Mouse (Mus musculus) lung, embryonic 14.5 days (tissue): ENCODE measurements around the gene Crtc1. TPM values are rescaled to one million over a fixed set of nuclear protein-coding genes. Genes with fewer than 3 reads are reported as not detected.

ENCODE experiments used
- ATAC-seq: fragments of 200-750 bp; cut with Nextera tagmentation; 2 replicates; pipeline ENCODE4 v1.8.0; 2017; ENCODE audit warnings: mild to moderate bottlenecking, moderate TSS enrichment, moderate library complexity; ENCODE audit not compliant: insufficient read depth
- DNase-seq: peaks from one replicate; pipeline ENCODE4 v3.0.0-alpha.2; 2015
- H3K27ac ChIP-seq: fragments of 300-500 bp; sonication (generic); 2 replicates; pipeline ENCODE4 v1.5.1; 2014; ENCODE audit warnings: low read depth, mild to moderate bottlenecking, moderate library complexity
- H3K27me3 ChIP-seq: fragments of 300-500 bp; sonication (generic); 2 replicates; pipeline ENCODE4 v1.6.1; 2014; ENCODE audit warnings: low read length, control low read depth; ENCODE audit not compliant: insufficient read depth
- H3K36me3 ChIP-seq: fragments of 300-500 bp; sonication (generic); 2 replicates; pipeline ENCODE4 v1.6.1; 2014; ENCODE audit warnings: control low read depth; ENCODE audit not compliant: insufficient read depth
- H3K4me1 ChIP-seq: fragments of 300-500 bp; sonication (generic); 2 replicates; pipeline ENCODE4 v1.6.1; 2014; ENCODE audit warnings: antibody characterized with exemption, control low read depth; ENCODE audit not compliant: insufficient read depth
- H3K4me2 ChIP-seq: fragments of 300-500 bp; sonication (generic); 2 replicates; pipeline ENCODE4 v1.6.1; 2014; ENCODE audit warnings: mild to moderate bottlenecking
- H3K4me3 ChIP-seq: fragments of 300-500 bp; sonication (generic); 2 replicates; pipeline ENCODE4 v1.5.1; 2014; ENCODE audit warnings: low read depth, low read length
- H3K9ac ChIP-seq: fragments of 300-500 bp; sonication (generic); 2 replicates; pipeline ENCODE4 v1.6.1; 2014
- H3K9me3 ChIP-seq: fragments of 300-500 bp; sonication (generic); 2 replicates; pipeline ENCODE4 v1.6.1; 2016; ENCODE audit warnings: low read depth, low read length, control low read depth
- CTCF ChIP-seq: IDR thresholded peaks from 2 replicates; pipeline ENCODE4 v1.5.1; 2016; ENCODE audit warnings: antibody characterized with exemption, low read depth
- WGBS: fragments of 180-500 bp; shearing (Covaris S2); extraction: QIAGEN DNeasy Blood & Tissue Kit; methylation state at CpG from one replicate; pipeline ENCODE4 v1.1.7; 2014; 5-methylcytosine and 5-hydroxymethylcytosine counted together
- polyA plus RNA-seq: library from polyadenylated mRNA; unstranded; fragments of >200 nt; fragmentation: Nextera tagmentation; extraction: Ambion mirVana; gene quantifications from 2 replicates; pipeline ENCODE4 v1.2.1, GENCODE M21; 2014

The Crtc1 gene
- polyA plus RNA-seq, 1 experiment from 2014 or later: 21.8 TPM

GRCm38 (mm10) chr8:70415540-70416451 lies 23.6 kb downstream of the Crtc1 start:
- WGBS: 70% methylated on average over 8 of the region's 8 CpGs
- Histone ChIP-seq H3K27ac (no peak overlapping the region), H3K4me2 (no peak overlapping the region), H3K36me3 (no peaks in the 10 kb centered on the region), H3K27me3 (no peaks in the 10 kb centered on the region), H3K4me1 (peaks cover 21% of the 10 kb centered on the region; the same call in 1 of the 2 replicates), H3K9ac (no peak overlapping the region), H3K4me3 (no peak overlapping the region), H3K9me3 (no peaks in the 10 kb centered on the region)
- peak; percentile 70 for TF ChIP-seq CTCF
- DNase-seq (peak; percentile 76), ATAC-seq (peak; percentile 39)

GRCm38 (mm10) chr8:70414310-70414946 lies 25.0 kb downstream of the Crtc1 start:
- Histone ChIP-seq H3K9ac (no peak overlapping the region), H3K36me3 (no peaks in the 10 kb centered on the region), H3K27me3 (no peaks in the 10 kb centered on the region), H3K27ac (0 out of 2 replicates have a peak overlapping the region, but pooled peaks have one; percentile 0), H3K4me3 (no peak overlapping the region), H3K4me1 (peaks cover 20% of the 10 kb centered on the region; the same call in 1 of the 2 replicates), H3K4me2 (no peak overlapping the region), H3K9me3 (no peaks in the 10 kb centered on the region)
- WGBS: 78% methylated on average over 6 of the region's 6 CpGs
- DNase-seq: no peak
- no peak for ATAC-seq
- TF ChIP-seq CTCF: no peak

- Histone ChIP-seq H3K4me2 (no peak overlapping the region), H3K4me3 (no peak overlapping the region), H3K4me1 (peaks cover 6% of the 10 kb centered on the region), H3K9ac (no peak overlapping the region), H3K9me3 (no peaks in the 10 kb centered on the region), H3K27ac (no peak overlapping the region), H3K36me3 (0 out of 2 replicates have a peak, but pooled peaks cover 2% of the 10 kb centered on the region), H3K27me3 (no peaks in the 10 kb centered on the region)
- TF ChIP-seq CTCF: no peak
- ATAC-seq (no peak), DNase-seq (no peak)
- 88% methylated on average over 5 of the region's 5 CpGs for WGBS
Measured at GRCm38 (mm10) chr8:70410281-70410680, 29.1 kb downstream of the Crtc1 start.

- no peak overlapping the region for H3K9ac ChIP-seq
- H3K4me1 ChIP-seq: peaks cover 6% of the 10 kb centered on the region
- no peaks in the 10 kb centered on the region for H3K9me3 ChIP-seq
- no peak for TF ChIP-seq CTCF
- peak; percentile 51 for DNase-seq
- peak overlapping the region; percentile 71 for H3K27ac ChIP-seq
- H3K36me3 ChIP-seq: 0 out of 2 replicates have a peak, but pooled peaks cover 6% of the 10 kb centered on the region
- 25% methylated on average over 9 of the region's 9 CpGs for WGBS
- H3K4me2 ChIP-seq: no peak overlapping the region; the same call in 1 of the 2 replicates
- no peak overlapping the region for H3K4me3 ChIP-seq
- H3K27me3 ChIP-seq: no peaks in the 10 kb centered on the region
- peak; percentile 57; the same call in 1 of the 2 replicates for ATAC-seq
Measured at GRCm38 (mm10) chr8:70409455-70409871, 29.9 kb downstream of the Crtc1 start.

GRCm38 (mm10) chr8:70409019-70409418 lies 30.4 kb downstream of the Crtc1 start:
- no peak for DNase-seq
- peak overlapping the region; percentile 0; the same call in 1 of the 2 replicates for H3K4me2 ChIP-seq
- H3K27ac ChIP-seq: peak overlapping the region; percentile 71
- H3K4me1 ChIP-seq: peaks cover 6% of the 10 kb centered on the region
- H3K4me3 ChIP-seq: no peak overlapping the region
- TF ChIP-seq CTCF: no peak
- ATAC-seq: no peak
- peak overlapping the region; percentile 20; the same call in 1 of the 2 replicates for H3K9ac ChIP-seq
- 58% methylated on average over 10 of the region's 10 CpGs for whole genome bisulfite sequencing
- no peaks in the 10 kb centered on the region for H3K27me3 ChIP-seq
- 0 out of 2 replicates have a peak, but pooled peaks cover 6% of the 10 kb centered on the region for H3K36me3 ChIP-seq
- no peaks in the 10 kb centered on the region for H3K9me3 ChIP-seq

- H3K27ac ChIP-seq: peak overlapping the region; percentile 71
- H3K4me1 ChIP-seq: peaks cover 6% of the 10 kb centered on the region
- no peaks in the 10 kb centered on the region for H3K27me3 ChIP-seq
- DNase-seq: peak; percentile 50
- no peak for TF ChIP-seq CTCF
- H3K9ac ChIP-seq: peak overlapping the region; percentile 16; the same call in 1 of the 2 replicates
- 0 out of 2 replicates have a peak overlapping the region, but pooled peaks have one; percentile 0 for H3K4me2 ChIP-seq
- 0 out of 2 replicates have a peak, but pooled peaks cover 6% of the 10 kb centered on the region for H3K36me3 ChIP-seq
- peak; percentile 62 for ATAC-seq
- no peaks in the 10 kb centered on the region for H3K9me3 ChIP-seq
- H3K4me3 ChIP-seq: no peak overlapping the region
- 45% methylated on average over 6 of the region's 6 CpGs for WGBS
Measured at GRCm38 (mm10) chr8:70408301-70408700, 31.1 kb downstream of the Crtc1 start.
